Mouse (Mus musculus): Measurements from ENCODE around the gene Tmem179.

DNA sequence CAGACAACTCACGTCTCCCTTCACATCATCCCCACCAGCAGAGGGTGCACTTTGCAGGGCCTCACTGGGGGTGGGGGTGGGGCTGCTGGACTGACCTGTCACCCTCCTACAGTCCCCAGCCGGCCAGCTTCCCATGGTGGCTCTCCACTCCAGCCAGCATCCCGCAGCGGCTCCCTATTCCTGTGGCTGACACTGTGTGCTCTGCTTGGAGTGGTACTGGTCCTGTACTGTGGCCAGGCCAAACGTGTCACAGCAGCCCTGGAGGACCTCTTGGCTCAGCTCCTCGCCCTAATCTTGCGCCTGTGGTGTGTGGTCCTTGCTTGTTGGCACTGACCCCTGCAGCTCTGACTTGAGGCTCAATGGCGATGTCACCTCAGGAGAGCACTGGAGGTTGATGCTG is 18.8 kb downstream of the Tmem179 start:
- TF ChIP-seq CTCF (IDR thresholded peaks at IDR 0.05; ENCODE audit: low read depth) (no peak), EP300 (optimal IDR thresholded peaks at IDR 0.05) (no peak)

Data from stomach, postnatal 0 days (tissue).